Mouse (Mus musculus) left cerebral cortex, postnatal 4 days (tissue): ENCODE data around the gene Gfra4. TPM values are rescaled to one million over a fixed set of nuclear protein-coding genes. Genes with fewer than 3 reads are reported as not detected.

Experiments
- microRNA-seq: library from miRNA; unstranded; fragments of <30 nt; microRNA quantifications from one replicate; pipeline ENCODE4 v1.2.0, GENCODE M21; 2022
- total RNA-seq, 2 experiments: library from RNA; stranded (reverse); gene quantifications; 2 replicates each; pipeline ENCODE4 v1.2.3; 2021

Gfra4 gene
- total RNA-seq, 2 experiments from 2014 or later: 23.5 to 23.6 TPM

Small RNA genes lying within 50 kb of the gene (microRNA-seq; reads per million reads assigned to microRNA genes)
- gene Mir6973b: not detected

Other genes starting within 250 kb of the Gfra4 start
- 100 to 1,000 TPM; 105 to 113 TPM for gene 4930402H24Rik, start 136.7 kb downstream of the Gfra4 start, total RNA-seq
- 10 to 100 TPM; 87.6 to 89.5 TPM for gene Atrn, start 136.6 kb downstream of the Gfra4 start, total RNA-seq
- 1 to 10 TPM; 1.0 to 1.4 TPM for gene Adam33, start 20.7 kb upstream of the Gfra4 start, total RNA-seq
- gene Siglec1, start 43.7 kb upstream of the Gfra4 start, total RNA-seq: under 1 TPM; 0.56 to 0.85 TPM
- 1 to 10 TPM; 9.0 to 9.7 TPM for gene Hspa12b, start 84.2 kb upstream of the Gfra4 start, total RNA-seq
- not detected for gene Gm11037, start 90.4 kb upstream of the Gfra4 start, total RNA-seq
- 10 to 100 TPM; 57.3 to 59.2 TPM for gene 1700037H04Rik, start 117.0 kb upstream of the Gfra4 start, total RNA-seq
- gene Cenpb, start 137.0 kb upstream of the Gfra4 start, total RNA-seq: 100 to 1,000 TPM; 103 to 108 TPM
- 10 to 100 TPM; 25.1 to 30.1 TPM for gene Cdc25b, start 143.9 kb upstream of the Gfra4 start, total RNA-seq
- 10 to 100 TPM; 25.2 to 31.6 TPM for gene Spef1, start 144.2 kb upstream of the Gfra4 start, total RNA-seq
- gene Ap5s1, start 164.0 kb upstream of the Gfra4 start, total RNA-seq: 10 to 100 TPM; 17.9 to 18.5 TPM
- 1 to 10 TPM; 4.5 to 4.7 TPM for gene Mavs, start 191.0 kb upstream of the Gfra4 start, total RNA-seq
- 10 to 100 TPM; 47.6 to 50.8 TPM for gene Pank2, start 219.4 kb upstream of the Gfra4 start, total RNA-seq